Mouse (Mus musculus) layer of hippocampus, adult 11-12 months (tissue): ENCODE measurements at regions not wholly inside any gene's neighbourhood (a gene's known extent, or its start where the extent isn't known, plus 50 kb on each side); places are given as distances from the start of the nearest gene placed in this dataset.

ENCODE experiments used
- DNase-seq: peaks from one replicate; pipeline ENCODE4 v3.0.0; 2022; ENCODE audit warnings: low spot score

DNA sequence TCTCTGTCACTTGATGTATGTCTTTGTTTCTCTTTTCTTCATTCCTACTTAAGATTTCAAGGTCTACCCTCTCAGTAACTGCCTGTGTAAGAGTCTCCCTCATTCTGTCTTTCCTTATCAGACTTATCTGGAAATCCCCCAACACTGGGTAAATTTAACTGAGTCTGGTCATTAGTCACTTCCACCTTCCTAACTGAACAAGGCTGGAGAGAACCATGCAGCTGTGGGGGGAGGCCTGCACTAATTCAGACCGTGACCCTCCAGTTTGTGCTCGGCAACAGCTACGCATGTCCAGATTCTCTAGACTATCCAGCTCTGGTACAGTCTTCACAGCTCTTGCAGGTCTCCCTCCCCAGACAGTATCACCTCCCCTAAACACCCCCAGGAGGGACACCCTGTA is 103.3 kb downstream of the Prox1 start:
- DNase-seq = no peak

DNA sequence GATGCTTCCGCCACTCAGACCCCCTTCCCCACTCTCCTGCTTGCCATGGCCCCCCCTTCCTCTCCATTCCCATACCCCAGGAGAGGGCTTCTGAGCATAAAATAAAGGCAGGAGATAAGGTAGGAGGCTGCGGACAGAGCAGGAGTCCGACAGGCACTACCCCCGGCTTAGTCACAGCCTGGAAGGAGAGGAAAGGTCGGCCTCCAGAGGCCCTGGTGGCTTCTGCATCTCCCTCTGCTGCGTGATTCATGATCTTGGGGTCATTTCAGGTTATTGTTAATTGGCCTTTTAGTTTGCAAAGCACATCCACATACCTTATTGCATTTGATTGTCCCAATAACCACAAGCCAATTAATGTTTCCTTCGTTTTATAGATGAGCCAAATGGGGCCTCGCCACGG is 104.1 kb downstream of the Prox1 start:
- no peak for DNase-seq

DNA sequence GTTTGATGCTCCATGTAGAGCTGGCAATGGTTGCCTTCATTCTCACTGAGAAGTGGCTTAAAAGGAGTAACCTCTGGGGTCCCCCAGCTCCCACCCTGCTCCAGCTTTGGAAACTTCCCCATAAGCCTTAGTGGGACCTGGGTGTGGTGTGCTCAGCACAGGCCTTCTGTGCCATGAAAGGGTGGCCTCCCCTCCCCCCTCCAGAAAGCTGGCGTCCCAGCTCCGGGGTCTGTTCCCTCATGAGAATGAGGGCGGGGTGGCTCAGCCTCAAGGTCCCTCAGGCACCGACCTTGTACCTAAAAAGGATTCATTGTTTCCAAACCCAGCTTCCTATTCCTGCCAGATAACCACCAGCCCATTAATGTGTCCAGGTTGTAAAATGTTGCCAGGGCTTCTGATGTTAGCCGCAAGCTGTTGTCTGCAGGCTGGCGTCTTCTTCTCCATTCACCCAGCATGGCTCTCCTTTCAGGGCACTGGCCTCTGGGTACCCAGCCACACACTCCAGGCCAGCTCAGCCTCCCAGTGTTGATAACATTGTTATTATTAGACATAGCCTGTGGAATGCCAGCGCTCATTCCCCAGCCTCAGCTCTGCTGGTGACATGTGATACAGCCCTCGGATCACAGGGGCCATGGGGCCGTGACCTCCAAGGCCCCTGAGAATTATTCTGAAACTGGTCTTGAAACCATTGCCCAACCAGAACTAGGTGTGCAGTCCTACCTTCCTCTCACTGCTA is 108.8 kb downstream of the Prox1 start:
- DNase-seq = no peak

DNA sequence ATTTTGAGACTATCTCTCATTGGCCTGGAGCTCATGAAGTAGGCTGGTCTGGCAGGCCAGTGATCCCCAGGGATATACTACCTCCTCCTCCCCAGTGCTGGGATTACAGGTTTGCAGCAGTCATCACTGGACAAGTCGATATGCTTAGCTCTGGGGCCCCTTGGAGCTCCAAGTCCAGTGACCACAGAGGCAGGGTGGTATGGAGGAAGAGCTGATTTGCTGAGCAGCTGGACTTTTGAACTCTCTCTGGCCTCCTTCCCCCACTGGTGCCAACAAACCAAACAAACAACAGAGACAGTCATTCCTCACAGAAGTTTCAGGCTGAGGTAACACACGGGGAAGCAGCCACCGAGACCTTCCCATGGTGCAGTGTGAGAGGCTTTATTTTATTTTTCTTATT is 111.5 kb downstream of the Prox1 start:
- DNase-seq = no peak

DNA sequence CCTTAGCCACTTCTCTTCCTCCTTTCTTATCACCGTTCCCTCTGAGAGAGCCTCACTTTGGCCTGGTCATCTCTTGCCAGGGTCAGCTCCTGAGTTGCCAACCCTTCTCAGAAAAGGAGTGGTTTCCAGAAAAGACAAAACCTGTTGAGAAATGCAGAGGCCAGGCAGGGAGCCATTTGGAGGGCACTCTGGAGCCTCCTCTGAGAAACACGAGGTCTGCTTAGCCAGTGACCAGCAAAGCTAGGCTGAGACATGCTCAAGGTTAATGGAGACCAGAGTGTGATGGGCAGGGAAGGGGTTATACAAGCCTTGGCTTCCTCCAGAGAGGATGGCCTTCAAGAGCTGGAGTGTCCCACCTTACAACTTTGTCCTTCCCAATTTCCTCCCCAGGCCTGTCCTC is 113.6 kb downstream of the Prox1 start:
- no peak for DNase-seq

DNA sequence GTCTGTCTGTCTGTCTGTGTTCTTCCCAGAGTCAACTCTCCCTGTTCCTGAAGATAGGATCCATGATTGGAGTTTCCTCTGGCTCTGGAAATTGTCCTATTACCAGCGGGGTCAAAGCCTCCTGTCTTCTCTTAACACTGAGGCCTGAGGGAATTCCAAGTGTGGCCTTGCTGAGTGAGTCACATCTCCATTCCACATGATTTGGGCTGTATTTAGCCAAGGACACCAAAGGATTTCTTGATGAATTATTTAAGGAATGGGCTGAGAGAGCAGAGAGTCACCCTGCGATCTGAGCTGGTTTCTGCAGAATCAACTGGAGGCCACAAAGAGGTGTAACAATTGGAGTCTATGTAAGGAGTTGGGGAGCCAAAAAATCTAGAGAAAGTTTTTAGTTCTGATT is 118.6 kb downstream of the Prox1 start:
- DNase-seq = no peak

DNA sequence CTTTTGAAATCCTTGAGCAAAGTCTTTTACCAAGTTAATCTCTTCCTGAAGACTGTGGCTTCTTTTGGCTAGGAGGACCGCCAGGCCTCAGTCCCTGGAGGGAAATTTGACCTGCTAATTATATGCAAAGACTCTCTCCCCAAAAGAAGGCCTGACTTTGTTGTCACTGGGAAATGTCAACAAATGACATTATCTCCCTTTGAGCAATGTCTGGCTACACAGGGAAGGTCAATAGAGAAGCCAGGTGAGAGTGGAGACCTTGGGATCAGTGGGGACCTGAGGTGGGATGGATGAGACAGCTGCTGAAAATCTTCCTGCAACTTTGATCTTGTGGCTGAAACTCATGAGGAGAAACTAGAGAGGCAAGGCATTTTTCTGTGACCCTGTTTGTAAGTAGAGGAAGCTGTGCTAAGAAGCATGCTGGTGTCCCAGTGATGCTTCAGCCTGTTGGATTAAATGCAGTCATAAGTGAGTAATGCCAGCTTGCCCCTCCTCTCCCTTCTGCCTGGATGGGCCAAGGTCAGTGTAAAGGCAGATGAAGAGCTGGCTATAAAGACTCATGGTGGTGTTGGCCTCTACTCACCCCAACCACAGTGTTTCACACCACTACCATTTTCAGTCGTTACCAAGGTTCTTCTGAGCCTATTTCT is 121.9 kb downstream of the Prox1 start:
- no peak for DNase-seq

DNA sequence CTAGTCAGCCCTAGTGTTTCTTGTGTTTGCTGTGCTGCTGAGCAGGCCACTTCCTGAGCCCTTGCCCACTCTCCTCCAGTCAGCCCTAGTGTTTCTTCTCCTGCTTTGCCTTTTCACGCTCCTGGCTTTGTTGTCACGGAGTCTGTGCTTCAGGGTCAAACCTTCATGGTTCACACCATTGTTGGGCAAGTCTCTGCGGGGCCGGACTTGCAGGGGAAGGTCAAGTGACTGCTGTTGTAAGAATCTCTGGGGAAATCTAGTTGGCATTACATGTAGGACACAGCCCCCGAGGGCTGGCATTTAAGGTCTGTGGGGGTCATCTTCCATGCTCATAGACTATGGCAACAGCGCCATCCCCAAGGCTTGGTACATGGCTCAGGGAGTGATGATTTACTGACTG is 123.3 kb downstream of the Prox1 start:
- no peak for DNase-seq

DNA sequence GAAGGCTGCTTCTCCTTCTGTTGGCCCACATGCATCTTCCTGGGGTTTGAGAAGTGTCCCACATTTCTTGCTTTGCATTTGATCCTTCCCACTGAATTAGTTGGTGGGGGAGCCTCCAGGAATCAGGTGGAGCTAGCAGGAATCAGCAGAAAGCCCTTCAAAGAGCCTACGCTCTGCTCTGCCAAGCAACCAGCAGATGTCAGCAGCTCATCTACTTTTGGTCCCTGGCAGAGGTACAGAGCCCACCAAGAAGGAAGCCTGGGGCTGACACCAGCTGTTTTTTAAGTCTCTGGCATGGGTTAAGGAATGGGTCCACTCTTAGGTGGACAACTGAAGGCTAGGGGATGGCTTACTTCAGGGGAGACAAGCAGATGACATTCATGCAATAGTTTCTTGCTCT is 123.6 kb upstream of the Smyd2 start:
- peak; percentile 54 for DNase-seq

DNA sequence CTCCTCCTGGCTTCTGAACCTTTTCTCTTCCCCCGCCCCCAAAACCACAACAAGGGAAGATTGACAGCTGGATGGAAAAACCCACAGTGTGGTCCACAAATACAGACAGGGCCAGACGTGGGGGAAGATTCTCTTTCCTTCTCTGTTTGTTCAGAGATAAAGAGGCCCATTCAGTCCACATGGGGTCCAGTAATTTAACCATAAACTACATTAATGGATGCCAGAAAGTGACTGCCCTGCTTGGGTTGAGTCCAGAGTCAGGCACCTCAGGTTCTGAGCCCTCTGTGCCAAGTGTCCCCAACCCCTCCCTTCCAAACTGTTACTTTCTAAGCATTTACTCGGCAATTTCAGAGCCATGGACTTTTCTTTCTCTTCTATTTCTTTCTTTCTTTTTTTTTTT is 121.9 kb upstream of the Smyd2 start:
- DNase-seq = no peak

DNA sequence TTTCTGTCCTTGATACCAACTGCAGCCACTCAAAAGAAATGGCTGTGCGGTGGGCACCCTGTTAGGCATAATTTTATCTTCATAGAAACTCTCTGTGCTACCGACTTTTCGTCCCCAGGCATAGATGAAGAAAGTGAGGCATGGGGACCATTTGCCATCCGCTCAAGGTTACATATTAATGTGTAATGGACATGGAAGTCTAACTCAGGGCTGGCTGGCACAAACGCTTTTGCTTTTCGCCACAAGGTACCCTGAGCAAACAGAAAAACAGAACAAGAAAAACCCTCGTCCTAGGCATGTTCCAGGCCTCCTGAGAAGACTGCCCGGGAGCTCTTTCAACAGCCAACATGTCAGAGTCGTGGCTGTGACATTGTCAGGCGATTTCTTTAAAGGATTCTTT is 121.0 kb upstream of the Smyd2 start:
- DNase-seq = no peak

DNA sequence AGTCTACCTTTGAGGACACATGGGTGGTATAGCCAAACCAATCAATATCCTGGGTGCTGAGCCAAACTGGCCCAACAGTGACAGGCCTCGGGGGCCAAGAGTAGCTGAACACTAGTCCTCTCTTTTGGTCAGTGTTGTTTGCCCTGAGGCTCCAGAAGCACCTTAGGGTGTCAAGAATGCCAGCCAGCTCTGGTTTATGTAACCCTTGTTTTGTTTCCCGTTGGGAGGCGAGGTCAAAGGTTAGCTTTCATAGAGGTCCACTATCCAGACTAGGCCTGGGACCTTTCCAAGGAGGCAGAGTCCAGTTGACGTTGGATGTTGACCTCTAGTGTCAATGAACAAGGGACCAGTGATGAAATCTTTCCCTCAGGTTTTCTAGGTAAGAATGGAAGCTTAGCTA is 120.0 kb upstream of the Smyd2 start:
- no peak for DNase-seq

DNA sequence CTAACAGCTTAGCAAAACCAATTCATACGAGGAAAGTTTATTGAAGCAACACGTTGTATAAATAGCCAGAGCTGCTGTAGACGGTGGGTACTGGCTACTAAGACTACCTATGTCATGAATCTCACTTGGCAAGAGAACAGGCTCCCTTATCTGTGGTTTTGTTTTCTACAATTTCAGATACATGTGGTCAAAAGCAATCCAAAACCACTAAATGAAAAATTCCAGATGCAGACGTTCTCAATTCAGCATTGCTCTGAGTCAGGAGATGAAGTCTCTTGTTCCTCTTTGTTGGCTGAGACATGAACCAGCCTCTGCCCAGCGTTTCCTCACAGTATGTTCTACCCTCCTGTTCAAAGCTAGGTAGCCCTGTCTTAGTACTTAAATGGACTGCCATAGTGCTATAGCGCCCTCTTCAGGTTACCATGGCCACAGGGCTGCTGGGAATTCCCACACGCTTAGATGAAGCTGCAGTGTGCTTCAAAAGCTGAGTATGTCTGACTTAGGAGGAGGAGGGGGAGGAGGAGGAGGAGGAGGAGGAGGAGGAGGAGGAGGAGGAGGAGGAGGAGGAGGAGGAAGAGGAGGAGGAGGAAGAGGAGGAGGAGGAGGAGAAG is 119.0 kb upstream of the Smyd2 start:
- DNase-seq = no peak

DNA sequence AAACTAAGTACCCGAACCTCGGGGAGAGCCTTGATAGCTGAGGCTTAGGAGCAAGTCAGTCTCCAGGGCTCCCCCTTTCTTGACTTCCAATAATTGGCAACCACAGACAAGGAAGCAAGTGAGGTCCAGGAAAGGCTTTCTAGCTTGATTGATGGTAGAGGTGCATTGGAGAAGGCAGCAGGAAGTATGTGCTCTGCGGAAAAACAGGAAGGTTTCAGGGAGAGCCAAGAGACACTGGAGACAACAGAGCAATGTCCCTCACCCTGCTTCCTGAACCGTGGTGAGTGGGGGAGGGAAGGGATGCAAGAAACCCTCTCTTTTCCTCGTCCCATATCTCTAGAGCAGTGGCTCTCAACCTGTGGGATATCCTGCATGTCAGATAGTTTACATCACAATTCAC is 115.9 kb upstream of the Smyd2 start:
- DNase-seq = no peak

DNA sequence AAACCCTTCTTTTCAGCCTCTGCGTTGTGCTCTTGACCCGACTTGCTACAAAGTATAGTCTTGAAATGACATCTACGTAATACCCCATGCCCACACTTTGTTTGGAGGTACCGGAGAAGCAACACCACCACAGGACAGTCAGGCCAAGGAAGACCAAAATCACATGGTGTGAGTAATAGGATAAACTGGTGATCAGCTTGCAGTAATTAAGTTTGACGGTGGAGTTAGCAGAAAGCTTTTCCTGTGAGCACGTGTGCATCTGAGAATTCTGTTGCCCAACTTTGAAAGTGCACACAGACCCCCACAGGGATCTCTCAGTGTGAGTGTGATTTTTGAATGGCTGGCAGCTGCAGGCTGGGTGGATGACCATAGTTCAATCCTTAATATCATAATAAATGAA is 114.6 kb upstream of the Smyd2 start:
- DNase-seq = no peak

DNA sequence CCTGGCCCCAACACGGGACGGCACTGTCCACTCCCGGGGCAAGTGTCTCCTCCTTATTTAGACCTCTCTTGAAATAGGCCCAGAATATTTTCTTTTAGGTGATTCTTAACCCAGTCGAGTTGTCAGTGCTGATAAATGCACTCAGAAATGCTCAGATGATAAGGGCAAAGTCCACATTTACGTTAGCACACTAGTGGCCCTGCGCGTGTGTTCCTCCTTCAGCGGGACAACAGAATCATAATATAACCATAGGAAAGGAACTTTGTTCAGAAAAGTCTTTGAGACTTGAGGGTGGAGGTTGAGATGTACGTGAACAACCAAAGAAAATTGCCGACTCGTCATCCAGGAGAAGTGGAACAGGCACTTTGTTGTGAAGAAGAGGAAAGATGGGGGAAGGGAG is 113.8 kb upstream of the Smyd2 start:
- no peak for DNase-seq

DNA sequence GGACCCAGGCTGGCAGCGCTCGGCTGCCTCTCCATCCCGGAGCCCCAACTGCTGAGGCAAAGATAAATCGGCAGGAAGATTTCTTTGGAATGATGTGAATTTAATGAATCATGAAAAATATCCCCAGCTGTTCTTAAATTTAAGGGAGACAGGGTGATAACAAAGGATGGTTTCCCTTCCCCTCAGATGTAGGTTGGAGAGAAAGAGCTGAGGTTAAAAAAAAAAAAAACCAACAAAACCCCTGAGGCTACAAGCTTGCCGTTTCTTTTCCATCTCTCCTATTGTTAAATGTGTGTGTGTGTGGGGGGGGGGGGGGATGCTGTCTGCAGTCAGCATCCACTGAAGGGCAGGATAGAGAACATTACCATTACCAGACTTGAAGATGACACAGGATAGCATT is 111.9 kb upstream of the Smyd2 start:
- DNase-seq = no peak

DNA sequence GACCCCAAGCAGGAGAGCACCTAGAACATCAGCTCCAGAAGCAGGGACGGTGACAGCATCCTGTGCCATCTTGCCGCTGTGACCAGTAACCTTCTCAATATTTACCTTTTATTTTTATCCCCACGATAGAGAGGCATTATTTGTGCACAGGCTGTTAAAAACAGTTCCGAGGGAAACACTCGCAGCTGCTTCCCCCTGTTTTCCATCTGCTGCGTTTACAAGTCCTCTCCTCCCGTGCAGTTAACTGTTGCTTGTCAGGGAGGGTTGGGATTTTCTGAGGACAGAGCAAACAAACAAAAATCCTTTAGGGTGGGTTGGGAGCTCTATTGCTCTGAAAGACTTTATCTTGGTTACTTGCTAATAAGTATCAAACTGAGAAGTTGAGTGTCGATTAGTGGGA is 105.4 kb upstream of the Smyd2 start:
- peak; percentile 41 for DNase-seq

DNA sequence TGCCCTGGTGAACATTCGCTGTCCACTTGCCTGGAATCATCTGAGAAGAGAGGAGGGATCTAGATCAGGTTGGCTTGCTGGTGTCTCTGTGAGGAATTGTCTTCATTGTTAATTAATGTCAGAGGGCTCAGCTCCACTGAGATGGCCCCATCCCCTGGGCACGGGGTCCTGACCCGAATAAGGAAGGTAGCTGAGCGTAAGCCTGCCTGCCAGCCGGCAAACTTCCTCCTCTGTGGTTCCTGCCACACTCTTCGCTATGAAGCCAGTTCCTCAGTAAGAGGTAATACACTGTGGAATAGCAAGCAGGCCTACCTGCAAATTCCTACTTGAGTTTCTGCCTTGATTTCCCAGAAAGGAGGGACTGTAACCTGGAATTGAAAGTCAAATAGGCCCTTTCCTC is 87.3 kb upstream of the Smyd2 start:
- DNase-seq = no peak

DNA sequence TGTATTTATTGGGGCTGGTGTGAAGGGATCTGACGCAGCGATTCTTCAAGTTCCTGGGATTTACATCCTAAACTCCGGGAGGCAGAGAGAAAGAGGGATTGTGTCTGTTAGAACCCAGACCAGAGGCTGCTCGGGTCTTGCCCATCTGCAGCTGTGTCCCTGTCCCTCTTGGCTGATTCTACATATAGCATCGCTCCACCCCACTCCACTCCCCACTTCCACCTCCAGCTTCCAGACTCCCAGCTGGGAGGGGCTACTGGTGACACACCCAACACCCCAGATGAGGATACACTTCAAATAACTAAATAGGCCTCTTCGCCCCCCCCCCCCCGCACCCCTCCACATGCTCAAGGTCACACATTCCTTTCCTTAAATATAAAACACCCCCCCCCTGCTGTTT is 85.1 kb upstream of the Smyd2 start:
- DNase-seq = no peak

DNA sequence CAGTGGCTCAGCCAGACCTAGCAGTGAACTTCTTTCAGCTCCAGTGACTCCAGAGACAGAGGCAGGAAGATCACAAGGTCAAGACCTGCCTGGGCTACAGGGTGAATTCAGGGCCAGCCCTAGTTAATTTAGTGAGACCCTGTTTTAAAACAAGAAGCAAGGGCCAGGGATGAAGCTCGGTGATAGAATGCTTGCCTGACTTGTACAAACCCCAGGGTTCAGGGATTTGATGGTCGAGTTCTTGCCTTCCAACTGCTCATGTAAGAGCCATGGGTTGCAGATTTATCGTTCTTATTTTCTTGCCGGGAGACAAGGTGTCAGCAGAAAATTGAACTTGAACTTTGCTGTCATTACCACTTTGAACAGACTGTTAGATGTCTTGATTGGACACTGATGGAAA is 78.9 kb upstream of the Smyd2 start:
- DNase-seq = no peak

DNA sequence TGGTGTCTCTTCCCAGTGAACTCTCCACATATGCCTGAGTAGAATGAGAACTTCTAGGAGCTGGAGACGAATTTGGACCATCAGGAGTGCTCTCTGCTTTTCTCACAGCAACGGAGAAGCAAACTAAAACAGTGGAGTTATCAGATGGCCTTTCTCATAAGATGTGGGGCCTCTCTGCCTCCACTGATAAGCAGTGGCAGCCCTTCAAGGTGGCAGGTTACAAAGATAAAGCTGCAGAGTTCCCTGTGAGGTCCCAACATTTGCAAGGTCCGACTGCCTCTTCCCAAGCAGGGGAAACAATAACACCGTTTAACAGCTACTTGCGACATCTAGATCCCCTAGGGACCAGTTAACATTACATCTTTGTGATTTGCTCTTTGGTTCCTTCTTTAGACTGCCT is 71.5 kb upstream of the Smyd2 start:
- no peak for DNase-seq

DNA sequence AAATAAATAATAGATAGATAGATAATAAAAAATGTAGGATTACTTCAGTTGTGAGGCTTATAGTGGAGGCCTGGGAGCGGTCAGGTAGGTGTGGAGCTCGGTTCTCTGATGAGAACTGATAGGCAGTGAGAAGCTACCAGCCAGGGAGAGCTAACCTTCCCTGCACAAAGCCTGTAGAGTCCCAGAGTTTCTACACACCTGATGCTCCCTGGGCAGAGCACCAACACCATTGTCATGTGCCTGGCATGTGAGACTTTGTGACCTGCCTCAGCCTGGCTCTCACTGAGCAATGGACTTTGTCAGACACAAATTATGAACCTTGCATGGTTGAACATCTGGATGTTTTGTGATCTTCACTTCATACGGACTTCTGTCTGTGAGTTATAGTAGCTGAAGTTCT is 71.1 kb upstream of the Smyd2 start:
- DNase-seq = no peak

DNA sequence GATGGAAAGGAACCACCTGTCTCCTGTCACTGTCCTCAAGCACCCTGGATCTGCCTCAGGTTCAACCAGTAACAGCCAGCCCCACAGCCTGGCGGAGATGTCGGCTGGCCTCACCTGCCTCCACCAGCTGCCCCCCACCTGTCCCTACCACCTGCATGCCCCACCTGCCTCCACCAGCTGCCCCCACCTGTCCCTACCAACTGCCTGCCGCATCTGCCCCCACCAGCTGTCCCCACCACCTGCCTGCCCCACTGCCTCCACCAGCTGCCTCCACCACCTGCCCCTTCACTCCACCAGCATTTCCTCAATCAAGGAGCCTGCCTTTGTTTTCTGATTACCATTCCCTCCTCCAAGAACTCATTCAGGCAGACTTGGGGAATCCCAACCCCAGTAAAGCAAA is 68.9 kb upstream of the Smyd2 start:
- no peak for DNase-seq
